Mouse (Mus musculus): ENCODE data around the gene Cd55b.

Cd55b gene

GRCm38 (mm10) chr1:130342429-130342828, 80.4 kb downstream of the Cd55b start:
- no peak for DNase-seq (ENCODE audit: low read depth, low spot score)

All from retina, adult 2 months (tissue).